Mouse (Mus musculus): Measurements from ENCODE around the gene C130050O18Rik.

DNA sequence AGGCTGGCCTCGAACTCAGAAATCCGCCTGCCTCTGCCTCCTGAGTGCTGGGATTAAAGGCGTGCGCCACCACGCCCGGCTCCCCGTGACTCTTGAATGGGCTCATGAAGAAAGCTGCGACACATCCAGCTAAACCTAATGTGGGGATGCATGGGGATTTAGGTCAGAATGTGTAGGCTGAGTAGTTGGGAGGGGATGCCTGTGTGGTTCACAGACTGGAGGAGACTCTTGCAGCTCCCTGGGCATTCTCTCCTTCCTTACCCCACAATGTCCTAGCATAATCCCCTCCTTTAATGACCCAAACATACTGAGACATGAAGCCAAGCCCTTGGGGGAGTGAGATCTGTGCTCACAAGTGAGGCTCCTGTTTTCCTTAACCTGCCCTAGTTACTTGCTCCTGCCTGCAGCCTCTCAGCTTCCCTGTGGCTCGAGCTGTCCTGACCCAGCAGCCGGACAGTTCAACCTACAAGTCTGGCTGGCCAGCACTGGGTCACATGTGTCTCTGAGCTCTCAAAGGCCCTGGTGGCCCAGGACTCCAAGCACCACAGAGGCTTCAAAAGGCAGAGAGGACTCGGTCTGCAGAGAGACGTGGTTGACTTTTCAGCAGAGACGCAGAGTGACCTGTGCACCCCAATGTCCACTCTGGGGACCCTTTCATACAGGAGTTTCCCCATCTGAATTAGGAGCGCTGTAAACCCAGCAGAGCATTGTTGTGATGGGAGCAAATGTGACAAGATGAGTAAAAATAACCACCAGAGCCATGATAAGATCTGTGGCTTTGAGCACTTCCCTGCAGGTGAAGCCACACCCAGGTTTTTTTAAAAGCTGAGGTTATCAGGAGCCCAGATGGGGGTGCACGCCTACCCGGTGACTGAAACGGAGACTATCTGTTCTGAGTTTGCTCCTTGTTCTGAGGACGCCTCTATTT is 23.2 kb upstream of the C130050O18Rik start:
- no peak for TF ChIP-seq CTCF (IDR thresholded peaks at IDR 0.05)
- TF ChIP-seq EP300 (IDR thresholded peaks at IDR 0.05; ENCODE audit: insufficient read depth, low read depth, low read length): no peak; the same call in 1 of the 2 replicates

All from heart, adult 2 months (tissue).